Mouse (Mus musculus) layer of hippocampus, adult 11-12 months (tissue): Measurements from ENCODE around the gene Nrg3.
"Not testable (repeated sequence)": the region's sequence is repeated elsewhere in the genome, so short reads cannot be mapped to it uniquely, and the experiment has no call there.

ENCODE experiments used
- DNase-seq: peaks from one replicate; pipeline ENCODE4 v3.0.0; 2022; ENCODE audit warnings: low spot score

Nrg3 gene

DNA sequence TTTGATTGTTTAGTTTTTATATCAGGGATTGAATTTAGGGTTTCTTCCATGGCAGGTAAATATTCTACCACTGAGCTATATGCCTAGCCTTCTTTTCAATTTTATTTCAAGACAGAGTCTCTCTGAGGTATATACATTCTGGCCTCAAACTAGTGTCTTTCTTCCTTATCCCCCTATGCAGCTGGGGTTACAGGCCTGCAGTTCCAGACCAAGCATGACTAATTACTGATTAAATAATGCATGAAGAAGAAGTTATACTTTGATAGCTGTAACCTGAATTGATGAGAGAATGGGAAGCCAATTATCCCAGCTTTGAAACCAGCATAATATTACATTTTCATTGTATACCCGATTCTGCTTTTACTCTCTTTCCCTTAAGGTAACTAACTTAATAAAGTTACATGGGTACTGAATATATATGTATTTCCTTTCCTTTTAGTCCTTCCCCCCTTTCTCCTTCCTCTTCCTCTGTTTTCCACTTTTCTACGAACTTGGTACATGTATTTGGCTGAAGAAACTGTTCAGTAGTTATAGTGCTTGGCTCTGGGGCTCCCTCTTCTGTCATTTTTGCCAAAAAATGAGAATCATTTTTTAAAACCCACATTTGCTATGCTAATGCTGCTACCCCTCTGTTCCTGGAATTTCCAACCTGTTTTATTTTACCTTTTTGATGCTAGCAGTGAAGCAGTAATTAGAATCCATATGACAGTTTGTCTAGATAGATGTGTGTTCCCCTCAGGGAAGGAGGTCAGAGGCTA, 843.8 kb downstream of the Nrg3 start:
- no peak for DNase-seq

DNA sequence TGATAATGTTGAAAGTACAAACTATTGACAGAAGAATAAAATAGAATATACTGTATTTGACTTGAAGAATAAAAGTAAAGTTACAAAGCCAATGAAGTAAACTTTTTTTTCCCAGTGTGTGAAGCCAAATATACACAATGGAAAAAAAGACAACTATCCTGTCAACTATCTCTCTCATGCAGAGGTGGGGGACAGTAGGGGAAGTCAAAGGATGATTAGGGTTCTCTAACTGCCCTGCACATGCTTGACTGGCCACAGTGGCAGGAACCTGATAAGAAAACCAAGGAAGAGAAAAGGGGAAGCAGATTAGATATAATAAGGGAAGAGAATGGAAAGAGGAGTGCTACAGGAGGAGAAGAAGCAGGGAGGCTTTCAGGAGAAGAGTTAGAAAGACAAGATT, 855.9 kb downstream of the Nrg3 start:
- no peak for DNase-seq

- no peak for DNase-seq
These were observed 875.2 kb downstream of the Nrg3 start for GRCm38 (mm10) chr14:38597735-38598134.

- DNase-seq, result no peak
These were observed 878.6 kb downstream of the Nrg3 start for GRCm38 (mm10) chr14:38594297-38594696.

DNA sequence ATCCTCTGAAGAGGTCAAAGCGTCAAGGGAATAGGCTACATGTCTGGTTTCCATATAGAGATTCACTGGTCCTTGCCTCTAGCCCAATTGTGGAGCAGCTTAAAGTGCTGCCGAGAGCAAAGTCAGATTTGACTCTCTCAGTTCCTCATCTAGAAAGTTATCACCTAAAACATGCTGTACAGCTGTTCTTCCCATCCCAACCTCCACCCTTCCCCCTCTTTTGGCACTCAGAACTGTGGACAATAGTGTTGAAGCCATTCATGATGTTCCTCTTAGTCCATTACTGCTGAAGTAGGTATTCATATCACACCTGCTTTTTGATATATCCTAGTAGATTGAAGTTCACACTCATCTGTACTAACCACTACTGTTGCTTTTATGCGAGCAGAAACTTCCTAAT, 896.1 kb downstream of the Nrg3 start:
- no peak for DNase-seq

- no peak for DNase-seq
These were observed 904.7 kb downstream of the Nrg3 start for GRCm38 (mm10) chr14:38568184-38568583.

DNA sequence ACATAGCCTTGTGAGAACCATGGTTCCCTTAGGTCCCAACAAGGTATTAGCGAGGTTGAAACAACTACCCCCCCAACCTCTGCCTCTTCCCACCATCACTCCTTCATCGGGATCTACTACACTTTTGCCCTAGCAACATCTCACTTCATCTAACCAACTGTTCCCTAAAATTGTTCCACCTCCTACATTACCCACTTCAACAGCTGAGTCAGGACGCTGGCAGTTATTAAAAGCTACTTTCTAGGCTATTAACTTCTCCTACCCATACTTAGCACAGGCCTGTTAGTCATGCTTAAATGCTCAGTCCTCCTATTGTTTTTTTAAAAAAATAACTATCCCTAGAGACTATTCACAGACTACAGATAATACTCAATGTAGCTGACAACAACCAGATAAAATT, 906.7 kb downstream of the Nrg3 start:
- no peak for DNase-seq

- DNase-seq, result no peak
These were observed 918.3 kb downstream of the Nrg3 start for GRCm38 (mm10) chr14:38554636-38555035.

GRCm38 (mm10) chr14:38547257-38547656, 925.6 kb downstream of the Nrg3 start:
- DNase-seq, result no peak

- no peak for DNase-seq
These were observed 937.7 kb downstream of the Nrg3 start for GRCm38 (mm10) chr14:38535181-38535580.

DNA sequence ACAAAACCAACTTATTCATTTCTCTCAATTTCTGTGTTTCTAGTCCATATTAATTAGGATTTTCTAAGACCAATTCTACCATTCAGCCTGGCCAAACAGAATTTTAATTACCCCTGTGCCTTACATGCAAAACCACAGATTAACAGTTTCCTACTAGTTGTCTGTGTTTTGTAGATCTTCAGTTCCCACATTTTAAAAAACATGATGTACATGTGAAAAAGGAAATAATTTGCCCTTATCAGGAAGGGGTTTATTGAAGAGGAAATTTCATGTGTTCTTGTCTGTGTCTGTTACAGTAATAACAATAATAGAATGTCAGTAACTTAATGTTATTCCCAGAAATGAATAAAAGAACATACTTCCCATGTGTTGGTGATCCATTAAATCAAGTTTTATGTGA, 939.4 kb downstream of the Nrg3 start:
- DNase-seq, result no peak

GRCm38 (mm10) chr14:38516232-38516631, 956.7 kb downstream of the Nrg3 start:
- no peak for DNase-seq

DNA sequence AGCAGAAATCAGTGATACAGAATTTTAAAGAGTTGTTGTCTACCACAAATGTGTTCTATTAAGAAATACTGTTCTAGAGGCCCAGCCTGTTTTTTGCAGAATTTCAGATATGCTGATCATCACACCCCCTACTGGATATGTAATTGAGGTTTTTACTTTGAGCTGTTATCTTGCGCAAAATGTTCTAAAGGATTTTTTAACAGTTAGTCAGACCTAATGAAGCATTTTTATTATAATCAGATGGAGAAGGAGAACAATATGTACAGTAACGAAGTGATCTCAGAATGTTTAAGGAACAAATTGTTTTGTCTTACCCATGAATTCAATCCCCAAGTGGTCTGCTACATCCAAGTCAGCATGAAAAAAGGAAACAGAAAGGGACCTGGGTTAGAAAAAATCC, 963.9 kb downstream of the Nrg3 start:
- DNase-seq, result no peak

DNA sequence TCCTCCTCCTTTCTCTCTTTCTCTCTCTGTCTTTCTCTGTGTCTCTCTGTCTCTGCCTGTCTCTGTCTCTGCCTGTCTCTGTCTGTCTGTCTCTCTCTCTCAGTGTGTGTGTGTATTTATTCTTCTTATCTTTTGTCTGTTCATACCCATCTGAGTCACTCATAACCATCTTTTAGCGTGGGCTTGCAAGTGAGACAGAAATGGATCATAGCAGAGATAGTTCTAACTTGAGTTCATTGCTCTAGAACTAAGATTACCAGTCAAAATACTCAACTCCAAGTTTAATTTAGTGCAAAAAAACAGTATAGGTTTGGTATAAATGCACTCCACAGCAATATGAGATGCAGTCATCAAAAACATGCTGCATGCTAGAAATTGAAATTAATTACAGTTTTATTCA, 977.9 kb downstream of the Nrg3 start:
- DNase-seq, result no peak

DNA sequence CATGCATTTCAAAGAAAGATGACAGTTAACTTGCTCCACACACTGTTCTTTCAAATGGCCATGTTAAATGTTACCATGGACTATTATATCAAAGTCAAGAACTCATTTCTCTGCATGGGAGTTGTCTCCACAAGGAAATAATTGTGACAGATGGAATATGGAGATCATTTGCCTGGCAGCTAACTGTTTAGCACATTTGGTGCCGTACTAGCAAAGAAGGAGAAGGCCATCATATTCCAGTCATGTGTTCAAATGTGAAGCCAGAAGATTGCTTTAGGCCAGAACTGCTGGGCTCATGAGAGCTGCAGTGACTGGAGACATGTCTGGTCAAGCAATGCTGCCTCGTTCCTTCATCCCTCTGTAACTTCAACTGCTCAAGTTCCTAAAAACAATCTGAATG, 1025.8 kb downstream of the Nrg3 start:
- peak; percentile 11 for DNase-seq

GRCm38 (mm10) chr14:38444788-38445187, 1028.1 kb downstream of the Nrg3 start:
- DNase-seq, result no peak

DNA sequence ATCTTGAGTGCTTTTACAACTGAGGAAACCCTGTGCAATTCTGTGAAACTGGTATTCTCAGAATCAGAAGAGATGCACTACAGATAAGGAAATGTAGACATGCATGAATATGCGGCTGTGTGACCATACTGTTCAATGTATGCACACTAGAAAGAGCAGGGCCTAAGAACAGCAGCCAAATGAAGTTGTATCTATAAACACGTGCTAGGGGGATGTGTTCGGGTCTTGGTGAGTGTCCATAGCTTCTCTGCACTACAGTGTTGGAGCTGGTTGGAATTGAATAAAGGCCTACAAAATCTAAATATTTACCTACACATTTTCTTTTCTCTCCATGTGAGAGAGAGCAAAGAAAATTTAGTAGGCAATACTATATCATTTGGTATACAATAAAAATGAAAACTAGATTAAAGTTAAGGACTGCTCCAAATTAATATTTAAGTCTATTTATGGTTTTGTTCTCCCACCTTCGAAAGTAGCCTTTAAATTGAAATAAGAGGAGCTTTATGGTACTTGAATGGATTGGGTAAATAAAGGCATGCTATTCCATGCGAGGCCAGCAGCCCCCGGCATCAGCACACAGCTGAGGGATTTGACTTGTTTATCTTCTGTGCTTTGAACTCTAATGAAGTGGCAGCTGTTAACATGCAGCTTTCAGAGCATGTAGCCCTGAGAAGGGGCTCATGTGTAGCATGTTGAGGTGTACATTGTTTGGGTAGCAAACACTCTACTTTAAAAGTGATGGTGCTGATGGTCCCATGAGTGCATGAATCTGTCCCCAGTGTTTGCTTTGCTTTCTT, 1038.9 kb downstream of the Nrg3 start:
- DNase-seq, result no peak

DNA sequence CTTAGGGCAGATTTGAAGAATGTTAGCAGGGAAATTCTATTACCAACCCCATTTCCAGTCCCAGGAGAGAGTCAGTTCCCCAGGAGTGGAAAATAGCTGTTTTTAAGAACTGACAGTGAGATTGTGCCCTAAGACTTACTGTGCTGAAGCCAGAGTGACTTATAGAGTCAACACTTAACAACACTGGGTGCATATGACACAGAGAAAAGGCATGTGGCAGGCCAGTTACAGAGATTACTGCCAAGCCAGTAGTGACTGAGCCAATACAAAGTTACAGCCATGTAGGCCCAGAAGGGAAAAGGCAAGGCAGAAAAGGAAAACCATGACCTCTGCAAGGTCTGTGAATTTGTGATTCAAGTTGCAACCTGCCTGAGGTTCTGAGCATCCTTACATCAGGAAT, 1098.2 kb downstream of the Nrg3 start:
- peak; percentile 5 for DNase-seq

- DNase-seq, result no peak
These were observed 1131.9 kb downstream of the Nrg3 start for GRCm38 (mm10) chr14:38340967-38341366.

DNA sequence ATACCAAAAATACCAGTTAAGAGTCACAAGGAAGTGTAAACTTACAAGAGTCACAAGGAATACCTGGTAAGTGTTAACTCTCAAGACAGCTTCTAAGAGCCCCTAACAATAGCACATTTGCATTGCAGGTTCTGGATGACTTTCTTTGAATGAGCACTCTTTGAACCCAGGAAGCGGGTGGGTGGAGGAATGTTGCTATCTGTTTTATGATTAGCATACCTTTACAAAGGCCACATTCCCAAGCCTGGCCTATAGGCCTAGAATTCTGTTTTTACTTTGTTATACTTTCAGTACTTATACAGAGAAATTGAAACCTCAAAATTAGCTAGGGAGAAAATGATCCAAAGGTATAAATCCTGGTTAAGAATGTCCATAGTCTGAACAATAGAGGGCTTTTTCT, 1150.0 kb downstream of the Nrg3 start:
- DNase-seq, result not testable (repeated sequence)

DNA sequence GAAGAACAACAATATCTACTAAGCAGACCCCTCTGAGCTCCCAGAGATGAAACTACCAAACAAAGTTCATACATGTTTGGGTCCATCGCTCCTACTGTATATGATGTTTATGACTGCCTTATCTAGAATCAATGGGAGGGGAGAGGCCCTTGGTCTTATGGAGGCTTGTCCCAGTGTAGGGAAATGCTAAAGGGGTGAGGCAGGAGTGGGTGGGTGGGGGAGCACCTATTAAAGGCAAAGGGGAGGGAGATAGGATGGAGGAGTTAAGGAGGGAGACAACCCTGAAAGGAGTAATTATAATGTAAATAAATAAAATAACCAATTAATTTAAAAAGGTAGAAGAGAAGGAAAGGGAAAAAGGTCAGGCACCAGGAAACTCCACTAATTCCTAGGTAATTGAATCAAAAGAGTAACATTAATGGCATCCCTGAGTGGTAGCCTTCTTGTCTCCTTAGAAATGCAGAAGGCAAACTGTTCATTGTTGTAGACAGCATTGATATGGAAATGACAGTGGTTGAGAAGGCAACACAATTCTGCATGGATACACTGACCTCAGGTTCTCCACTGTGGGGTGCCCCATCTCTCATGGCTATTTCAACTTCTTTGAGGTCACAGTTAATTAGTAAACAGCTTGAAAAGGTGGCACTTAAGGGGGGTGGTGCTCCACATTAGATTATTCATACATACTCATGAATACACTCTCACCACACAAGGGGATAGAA, 1152.1 kb downstream of the Nrg3 start:
- DNase-seq, result no peak
